Comparison of ENCODE assay signal across 20 mouse cellular contexts in genomic region chr6:8458596-8458995, GRCm38 (mm10).
"Had no signal": no experiment of that assay in that cellular context is flagged by ENCODE, and none has a peak within 500 bp of the region (broad histone marks: within the 10 kb centered on the region; RNA-seq: fewer than 3 reads in every experiment).

No protein-coding gene starts in this region.

- H3K27ac ChIP-seq: liver, embryonic 15.5 days; midbrain, embryonic 10.5 days; midbrain, embryonic 12.5 days; neural tube, embryonic 13.5 days; neural tube, embryonic 15.5 days had no signal

- ATAC-seq: midbrain, embryonic 16.5 days had no signal

- H3K9me3 ChIP-seq: liver, embryonic 15.5 days; midbrain, embryonic 12.5 days; neural tube, embryonic 15.5 days had no signal

- H3K9ac ChIP-seq: liver, embryonic 15.5 days; lung, embryonic 14.5 days; midbrain, embryonic 12.5 days; neural tube, embryonic 13.5 days; neural tube, embryonic 15.5 days had no signal

- H3K4me3 ChIP-seq: liver, embryonic 15.5 days; midbrain, embryonic 10.5 days; midbrain, embryonic 12.5 days; myocyte; neural tube, embryonic 13.5 days; neural tube, embryonic 15.5 days had no signal

- H3K36me3 ChIP-seq: liver, embryonic 15.5 days; midbrain, embryonic 10.5 days; midbrain, embryonic 12.5 days; neural tube, embryonic 13.5 days; neural tube, embryonic 15.5 days had no signal

- H3K27me3 ChIP-seq: liver, embryonic 15.5 days; midbrain, embryonic 12.5 days; neural tube, embryonic 13.5 days; neural tube, embryonic 15.5 days had no signal

- H3K4me2 ChIP-seq: liver, embryonic 15.5 days; lung, embryonic 14.5 days; midbrain, embryonic 12.5 days; neural tube, embryonic 13.5 days; neural tube, embryonic 15.5 days had no signal

- H3K4me1 ChIP-seq: liver, embryonic 15.5 days; midbrain, embryonic 10.5 days; midbrain, embryonic 12.5 days; neural tube, embryonic 13.5 days; neural tube, embryonic 15.5 days had no signal

- DNase-seq: lung, adult 18-20 months; lung, embryonic 14.5 days; lung, postnatal 10 days; lung, postnatal 4 days; midbrain, embryonic 14.5 days; retina, postnatal 1 day; right cerebral cortex, adult 18-20 months; right cerebral cortex, postnatal 25 days; right cerebral cortex, postnatal 4 days; spleen, adult 18-20 months; thymus, adult 18-20 months; thymus, postnatal 25 days; thymus, postnatal 4 days had no signal
